Mouse (Mus musculus) frontal cortex, adult (tissue): ENCODE measurements around the gene Ccdc13.

Experiments
- ATAC-seq: cut with Nextera tagmentation; 2 replicates; pipeline ENCODE4 v1.9.2; 2017; ENCODE audit warnings: mild to moderate bottlenecking, moderate library complexity, mixed read lengths; ENCODE audit not compliant: low TSS enrichment

Ccdc13 gene

GRCm38 (mm10) chr9:121847138-121847537, 7.9 kb upstream of the Ccdc13 start:
- ATAC-seq = peak; percentile 24

GRCm38 (mm10) chr9:121846526-121847118, 7.4 kb upstream of the Ccdc13 start:
- peak; percentile 67 for ATAC-seq

GRCm38 (mm10) chr9:121842914-121843313, 3.7 kb upstream of the Ccdc13 start:
- ATAC-seq = no peak

GRCm38 (mm10) chr9:121839622-121839965, 333 bp upstream of the Ccdc13 start:
- no peak for ATAC-seq

GRCm38 (mm10) chr9:121838008-121838407, 1.3 kb downstream of the Ccdc13 start:
- ATAC-seq = no peak

GRCm38 (mm10) chr9:121833825-121834224, 5.4 kb downstream of the Ccdc13 start:
- ATAC-seq = no peak

- peak; percentile 51 for ATAC-seq
These were observed 8.3 kb downstream of the Ccdc13 start for GRCm38 (mm10) chr9:121830956-121831293.

GRCm38 (mm10) chr9:121830243-121830955, 8.9 kb downstream of the Ccdc13 start:
- no peak for ATAC-seq

- ATAC-seq = no peak
These were observed 9.8 kb downstream of the Ccdc13 start for GRCm38 (mm10) chr9:121829270-121829992.

- ATAC-seq = no peak
These were observed 10.9 kb downstream of the Ccdc13 start for GRCm38 (mm10) chr9:121828314-121828713.

GRCm38 (mm10) chr9:121826356-121826755, 12.9 kb downstream of the Ccdc13 start:
- peak; percentile 75 for ATAC-seq

GRCm38 (mm10) chr9:121823991-121824390, 15.3 kb downstream of the Ccdc13 start:
- ATAC-seq = no peak

GRCm38 (mm10) chr9:121823051-121823450, 16.2 kb downstream of the Ccdc13 start:
- 0 out of 2 replicates have a peak, but pooled peaks have one; percentile 31 for ATAC-seq

GRCm38 (mm10) chr9:121822585-121822991, 16.7 kb downstream of the Ccdc13 start:
- ATAC-seq = peak; percentile 24; the same call in 1 of the 2 replicates

- no peak for ATAC-seq
These were observed 18.5 kb downstream of the Ccdc13 start for GRCm38 (mm10) chr9:121820765-121821164.

- no peak for ATAC-seq
These were observed 19.3 kb downstream of the Ccdc13 start for GRCm38 (mm10) chr9:121819771-121820471.

GRCm38 (mm10) chr9:121819073-121819770, 20.0 kb downstream of the Ccdc13 start:
- ATAC-seq = no peak; the same call in 1 of the 2 replicates

- ATAC-seq = no peak
These were observed 24.1 kb downstream of the Ccdc13 start for GRCm38 (mm10) chr9:121815183-121815582.

- peak; percentile 47 for ATAC-seq
These were observed 29.0 kb downstream of the Ccdc13 start for GRCm38 (mm10) chr9:121810081-121810821.

GRCm38 (mm10) chr9:121808511-121808910, 30.8 kb downstream of the Ccdc13 start:
- ATAC-seq = peak; percentile 45

- no peak for ATAC-seq
These were observed 31.3 kb downstream of the Ccdc13 start for GRCm38 (mm10) chr9:121807947-121808346.
